Mouse (Mus musculus): Measurements from ENCODE around the gene Commd1.

- TF ChIP-seq POLR2A (IDR thresholded peaks at IDR 0.05; ENCODE audit: low read depth, low read length) (no peak), CTCF (conservative IDR thresholded peaks at IDR 0.05; ENCODE audit: insufficient read depth, insufficient read length, low read depth, low read length) (no peak)
Measured at GRCm38 (mm10) chr11:23013096-23013495, 30.9 kb upstream of the Commd1 start.

All from kidney, adult 2 months (tissue).